Mouse (Mus musculus): Measurements from ENCODE around the gene Mcrs1.
"Not testable (repeated sequence)": the region's sequence is repeated elsewhere in the genome, so short reads cannot be mapped to it uniquely, and the experiment has no call there.

Gene Mcrs1

DNA sequence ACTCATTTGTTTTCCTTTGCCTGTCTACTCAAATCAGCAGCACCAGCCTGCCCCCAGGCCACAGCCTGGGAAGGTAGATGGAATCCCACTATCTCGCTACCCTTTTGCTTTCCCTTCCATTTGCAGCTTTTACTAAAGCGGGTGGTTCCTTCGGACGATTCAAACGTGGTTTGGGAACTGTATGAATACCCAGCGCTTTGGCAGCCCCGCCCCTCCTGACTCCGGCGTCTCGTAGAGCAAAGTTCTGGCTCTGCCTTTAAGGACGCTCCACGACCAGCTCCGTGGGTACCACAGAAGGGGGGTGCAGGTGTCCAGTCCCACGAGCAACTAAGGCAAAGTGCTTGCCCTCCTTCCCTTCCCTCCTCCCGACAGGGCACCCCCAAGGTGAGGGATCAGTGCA lies 650 bp downstream of the Mcrs1 start:
- not testable (repeated sequence) for DNase-seq (ENCODE audit: low read depth, low spot score)

GRCm38 (mm10) chr15:99249938-99250337 lies 1.8 kb downstream of the Mcrs1 start:
- no peak for DNase-seq (ENCODE audit: low read depth, low spot score)

DNA sequence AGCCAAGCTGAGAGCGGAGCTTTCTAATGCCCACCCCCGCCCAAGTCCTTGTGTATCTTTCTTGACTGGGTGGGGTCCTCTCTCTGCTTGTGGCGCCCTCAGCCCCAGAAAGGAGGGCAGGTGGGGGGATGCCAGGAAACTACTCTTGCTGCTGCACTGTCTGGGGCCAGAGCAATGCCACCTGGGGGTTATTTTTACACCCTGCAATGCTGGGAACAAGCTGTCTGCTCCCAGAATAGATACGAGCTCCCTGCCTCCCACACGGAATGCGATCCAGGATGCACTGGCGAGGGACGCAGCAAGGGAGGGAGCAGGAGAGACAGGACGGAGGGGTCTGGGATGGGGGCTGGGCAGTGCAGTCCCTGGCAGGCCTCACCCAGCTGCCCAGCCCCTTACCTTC lies 2.8 kb downstream of the Mcrs1 start:
- DNase-seq (ENCODE audit: low read depth, low spot score): no peak

DNA sequence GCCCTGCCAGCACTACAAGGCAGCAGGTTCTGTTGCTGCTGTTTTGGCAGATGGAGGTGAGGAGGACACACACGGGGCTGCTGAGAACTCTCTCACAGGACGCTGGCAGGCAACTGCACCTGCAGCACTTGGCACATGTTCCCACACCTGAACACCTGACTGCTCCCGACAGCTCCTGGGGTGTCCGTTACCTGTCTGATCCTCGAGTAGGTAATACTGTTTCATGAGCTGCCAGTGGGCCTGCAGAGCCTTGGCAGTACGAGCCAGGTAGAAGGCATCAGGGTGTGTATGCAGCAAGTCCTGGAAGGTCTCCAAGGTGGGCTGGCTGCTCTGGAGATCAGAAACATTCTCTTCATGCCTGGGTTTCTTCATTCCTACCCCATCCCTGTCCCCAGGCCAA lies 5.0 kb downstream of the Mcrs1 start:
- not testable (repeated sequence) for DNase-seq (ENCODE audit: low read depth, low spot score)

- DNase-seq (ENCODE audit: low read depth, low spot score): no peak
These were observed 9.7 kb downstream of the Mcrs1 start for GRCm38 (mm10) chr15:99242045-99242444.

DNA sequence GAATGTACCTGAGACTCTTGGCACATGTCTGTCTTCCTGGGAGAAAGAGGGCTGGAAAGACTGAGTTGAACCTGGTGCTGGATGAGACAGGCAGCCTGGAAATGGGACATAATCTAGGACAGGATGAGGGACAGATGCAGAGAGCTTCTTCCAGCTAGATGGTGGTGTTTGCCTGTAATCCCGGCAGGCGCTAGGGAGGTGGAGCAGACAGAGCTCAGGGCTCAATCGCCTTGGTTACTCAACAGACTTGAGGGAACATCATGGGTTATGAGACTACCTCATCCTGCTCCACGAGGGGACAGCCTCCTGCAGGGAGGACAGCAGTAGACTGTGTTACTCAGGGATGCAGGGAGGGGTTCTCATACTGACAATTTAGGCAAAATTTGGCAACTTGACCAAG lies 10.5 kb downstream of the Mcrs1 start:
- no peak for DNase-seq (ENCODE audit: low read depth, low spot score)

- peak; percentile 59 for DNase-seq (ENCODE audit: low read depth, low spot score)
These were observed 11.6 kb downstream of the Mcrs1 start for GRCm38 (mm10) chr15:99240129-99240528.

GRCm38 (mm10) chr15:99238006-99238405 lies 13.8 kb downstream of the Mcrs1 start:
- DNase-seq (ENCODE audit: low read depth, low spot score): no peak

GRCm38 (mm10) chr15:99234326-99235010 lies 17.3 kb downstream of the Mcrs1 start:
- peak; percentile 48 for DNase-seq (ENCODE audit: low read depth, low spot score)

DNA sequence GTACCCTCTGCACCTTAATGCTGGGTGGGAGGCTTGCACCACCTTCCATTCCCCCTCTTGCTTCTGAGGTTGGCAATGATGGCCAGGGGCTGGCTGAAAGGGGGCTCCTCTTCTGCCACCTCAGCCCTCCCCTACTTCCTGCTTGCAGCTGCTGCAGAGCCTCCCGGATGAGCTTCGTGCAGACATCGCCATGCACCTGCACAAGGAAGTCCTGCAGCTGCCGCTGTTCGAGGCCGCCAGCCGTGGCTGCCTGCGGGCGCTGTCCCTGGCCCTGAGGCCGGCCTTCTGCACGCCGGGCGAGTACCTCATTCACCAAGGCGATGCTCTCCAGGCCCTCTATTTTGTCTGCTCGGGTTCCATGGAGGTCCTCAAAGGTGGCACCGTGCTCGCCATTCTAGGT lies 18.0 kb downstream of the Mcrs1 start:
- DNase-seq (ENCODE audit: low read depth, low spot score): no peak

GRCm38 (mm10) chr15:99231998-99232397 lies 19.8 kb downstream of the Mcrs1 start:
- no peak for DNase-seq (ENCODE audit: low read depth, low spot score)

- DNase-seq (ENCODE audit: low read depth, low spot score): peak; percentile 71
These were observed 25.7 kb downstream of the Mcrs1 start for GRCm38 (mm10) chr15:99226090-99226489.

GRCm38 (mm10) chr15:99225081-99225810 lies 26.5 kb downstream of the Mcrs1 start:
- DNase-seq (ENCODE audit: low read depth, low spot score): no peak

GRCm38 (mm10) chr15:99224208-99224911 lies 27.4 kb downstream of the Mcrs1 start, which contains the start of gene Kcnh3:
TSS of gene Kcnh3 (plus strand) at chr15:99224861.
- peak; percentile 74 for DNase-seq (ENCODE audit: low read depth, low spot score)

GRCm38 (mm10) chr15:99223585-99224207 lies 28.1 kb downstream of the Mcrs1 start:
- DNase-seq (ENCODE audit: low read depth, low spot score): peak; percentile 70

DNA sequence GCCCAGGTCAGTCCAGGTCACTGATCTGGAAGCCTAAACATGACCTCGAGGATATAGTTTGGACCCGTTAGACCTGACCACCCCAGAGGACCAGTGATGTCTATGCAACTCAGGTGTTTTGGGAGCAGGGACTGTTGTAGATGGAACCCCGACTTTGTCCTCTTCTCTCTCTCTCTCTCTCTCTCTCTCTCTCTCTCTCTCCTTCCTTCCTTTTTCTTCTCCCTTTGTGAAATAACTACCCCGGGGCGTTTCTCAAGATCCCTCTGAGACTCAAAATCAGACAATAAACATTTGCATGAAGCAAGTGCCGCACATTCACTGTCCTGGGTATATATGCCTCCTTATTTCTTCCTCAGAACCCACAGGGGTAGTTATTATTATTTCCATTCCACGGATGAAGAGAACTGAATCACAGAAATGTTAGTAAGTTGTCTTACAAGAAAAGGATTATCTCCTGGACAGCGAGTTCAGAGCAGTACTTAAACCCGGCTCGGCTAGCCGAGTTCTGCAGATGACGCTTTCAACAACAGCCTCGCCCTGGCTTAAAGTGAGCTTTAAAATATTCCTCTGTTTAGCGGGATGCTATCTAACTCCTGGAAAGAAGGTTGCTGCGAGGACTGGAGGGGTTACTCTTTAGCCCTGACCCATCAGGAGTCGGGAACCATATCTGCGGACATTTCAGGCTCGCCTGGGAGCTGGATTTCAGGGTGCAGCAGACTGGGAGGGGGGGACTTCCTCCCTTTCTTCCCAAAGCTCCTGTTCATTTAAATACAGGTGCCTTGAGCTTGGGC lies 28.8 kb downstream of the Mcrs1 start:
- no peak for DNase-seq (ENCODE audit: low read depth, low spot score)

DNA sequence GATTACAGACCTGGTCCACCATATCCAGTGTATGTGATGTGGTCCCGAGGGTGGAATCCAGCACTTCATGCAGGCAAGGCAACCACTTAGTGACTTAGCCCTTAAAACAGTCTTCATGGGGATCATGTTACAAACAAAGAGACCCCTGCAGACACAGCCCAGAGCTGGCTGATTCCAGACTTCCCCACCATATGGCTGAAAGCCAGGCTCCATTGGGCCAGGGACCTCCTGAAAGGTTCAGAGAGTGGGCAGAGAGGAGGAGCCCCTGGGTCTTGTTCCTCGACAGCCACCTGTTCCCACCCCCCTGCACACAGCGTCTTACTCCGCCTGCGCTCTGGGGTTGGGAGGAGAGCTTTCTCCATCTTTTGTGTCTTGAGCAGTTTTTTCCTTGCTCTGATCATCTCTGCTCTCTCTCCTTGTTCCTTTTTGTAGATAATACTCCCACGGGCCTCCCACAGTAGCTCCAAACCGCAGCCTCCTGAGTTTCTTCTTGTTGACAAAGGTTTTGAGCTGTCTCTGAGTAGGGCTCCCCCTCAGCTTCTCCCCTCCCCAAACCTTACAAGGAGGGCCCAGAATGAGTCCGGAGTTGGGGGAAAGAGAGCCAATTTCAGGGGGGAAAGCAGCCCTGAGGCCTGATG lies 30.3 kb downstream of the Mcrs1 start:
- DNase-seq (ENCODE audit: low read depth, low spot score): no peak

DNA sequence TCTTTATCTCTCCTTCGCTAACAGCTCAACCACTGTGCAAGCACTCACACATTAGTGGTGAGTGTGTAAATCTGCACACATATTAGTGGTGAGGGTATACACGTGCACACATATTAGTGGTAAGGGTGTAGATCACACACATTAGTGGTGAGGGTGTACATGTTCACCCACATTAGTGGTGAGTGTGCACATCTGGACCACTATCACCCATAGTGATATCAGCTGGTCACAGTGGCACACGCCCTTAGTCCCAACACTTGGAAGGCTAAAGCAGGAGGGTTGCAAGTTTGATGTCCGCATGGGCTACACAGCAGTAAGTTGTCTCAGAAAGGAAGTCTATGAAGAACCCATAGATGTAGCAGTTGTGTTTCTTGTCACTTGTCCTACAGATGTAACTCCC lies 34.1 kb downstream of the Mcrs1 start:
- DNase-seq (ENCODE audit: low read depth, low spot score): no peak

DNA sequence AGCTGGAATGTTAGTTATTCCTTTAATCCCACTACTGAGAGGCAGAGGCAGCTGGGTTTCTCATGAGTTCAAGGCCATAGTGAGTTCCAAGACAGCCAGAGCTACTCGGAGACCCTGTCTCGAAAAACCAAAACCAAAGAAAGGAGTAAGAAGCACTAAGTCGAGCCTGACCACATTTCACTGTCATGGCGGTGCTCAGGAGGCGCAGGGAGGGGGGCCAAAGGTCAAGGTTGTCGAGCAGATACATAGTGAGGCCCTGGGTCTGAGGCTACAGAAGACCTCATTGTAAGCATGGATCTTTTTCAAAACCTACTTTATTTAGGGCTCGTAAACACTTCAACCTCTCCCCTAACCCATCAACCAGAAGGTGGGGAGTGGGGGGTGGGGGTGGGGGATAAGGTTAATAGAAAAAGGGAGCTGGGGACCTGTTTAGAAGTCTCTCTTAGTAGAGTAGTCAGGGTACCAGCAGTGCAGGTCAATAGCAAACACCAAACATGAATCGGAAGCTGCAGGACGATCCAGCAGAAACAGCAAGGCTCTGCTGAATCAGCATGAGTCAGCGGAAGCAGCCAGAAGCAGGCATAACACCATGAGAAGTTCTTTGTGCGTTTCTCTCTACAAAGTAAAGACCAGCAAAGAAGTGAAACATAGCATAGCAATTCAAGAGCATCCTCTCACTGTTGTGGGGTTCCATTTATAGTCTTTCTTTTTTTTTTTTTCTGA lies 35.9 kb downstream of the Mcrs1 start:
- peak; percentile 74 for DNase-seq (ENCODE audit: low read depth, low spot score)

GRCm38 (mm10) chr15:99214941-99215340 lies 36.8 kb downstream of the Mcrs1 start:
- DNase-seq (ENCODE audit: low read depth, low spot score): peak; percentile 87

All from ZHBTc4 (cell line).